Mouse (Mus musculus): ENCODE measurements at regions not wholly inside any gene's neighbourhood (a gene's known extent, or its start where the extent isn't known, plus 50 kb on each side); places are given as distances from the start of the nearest gene placed in this dataset.

DNA sequence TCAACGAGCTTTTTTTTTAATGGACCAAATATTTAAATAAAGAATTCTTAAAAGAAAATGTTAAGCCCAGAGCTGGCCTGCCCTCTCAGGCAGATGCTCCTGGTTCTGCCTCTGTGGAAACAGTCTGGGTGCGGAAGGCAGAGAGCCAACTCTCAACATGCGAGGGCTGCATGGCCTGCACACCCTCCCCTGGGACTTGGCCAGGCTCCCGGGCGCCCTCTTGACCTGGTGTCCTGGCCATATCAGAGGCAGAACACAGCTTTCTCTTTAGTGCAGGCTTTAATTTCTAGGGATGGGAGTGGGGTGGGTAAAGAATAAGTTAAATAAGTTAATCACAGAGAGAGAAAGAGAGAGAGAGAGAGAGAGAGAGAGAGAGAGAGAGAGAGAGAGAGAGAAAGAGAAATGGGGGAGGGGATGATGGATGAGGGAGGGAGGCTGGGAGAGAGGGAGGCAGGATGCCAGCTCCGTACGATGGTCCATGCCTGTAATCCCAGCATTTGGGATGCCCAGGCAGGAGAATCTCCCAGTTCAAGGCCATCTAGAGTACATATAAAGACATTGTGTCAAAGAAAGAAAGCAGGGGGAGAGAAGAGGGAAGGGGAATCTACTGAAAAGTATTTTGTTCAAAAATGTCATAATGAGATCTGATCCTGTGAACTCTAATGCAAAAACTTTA is 123.2 kb upstream of the Plekha5 start:
- peak; percentile 27 to 53 for DNase-seq (ENCODE audit: low spot score in 2 of 2)

DNA sequence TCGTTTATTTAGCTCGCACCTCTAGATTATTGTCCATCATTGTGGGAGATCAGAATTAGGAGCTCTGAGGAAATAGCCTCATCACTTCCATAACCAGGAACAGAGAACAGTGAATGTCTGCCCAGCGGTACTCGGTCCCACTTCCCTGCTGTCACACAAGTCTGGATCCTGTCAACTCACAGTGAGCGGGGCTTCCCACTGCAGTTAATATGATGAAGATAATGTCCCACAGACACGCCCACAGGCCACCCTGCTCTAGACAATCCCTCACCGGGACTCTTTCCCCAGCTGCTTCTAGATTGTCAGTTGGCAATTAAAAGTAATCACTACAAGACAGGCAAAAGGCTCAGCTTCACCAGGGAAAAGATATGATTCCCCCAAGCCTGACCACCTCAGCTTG is 124.2 kb upstream of the Plekha5 start:
- no peak for DNase-seq (ENCODE audit: low spot score in 2 of 2)

DNA sequence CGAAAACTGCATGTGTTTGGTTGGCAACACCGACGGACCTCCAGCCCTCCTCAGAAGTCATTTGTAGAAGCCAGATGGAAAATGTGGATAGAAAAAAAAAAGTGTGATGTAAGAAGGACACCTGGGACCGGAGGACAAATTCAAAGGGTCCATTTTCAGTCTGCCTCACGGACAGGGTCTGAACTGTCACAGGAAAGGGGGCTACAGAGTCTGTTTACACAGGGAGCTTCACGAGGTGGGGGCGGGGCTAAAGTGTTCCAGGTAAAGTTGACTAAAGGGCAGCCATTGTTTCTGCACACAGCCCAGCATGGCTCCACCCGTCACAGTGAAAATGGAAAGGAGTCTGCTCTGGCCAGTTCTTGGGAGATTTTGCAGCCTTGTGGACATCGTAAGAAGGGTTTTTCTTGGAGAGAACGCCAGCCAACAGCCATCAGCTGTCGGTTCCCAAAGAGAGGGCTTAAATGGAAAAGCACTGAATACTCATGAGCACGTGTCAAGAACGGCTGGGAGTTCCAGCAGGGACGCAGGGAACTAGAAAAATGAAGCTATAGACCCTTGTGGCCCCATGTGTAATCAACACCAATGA is 125.8 kb upstream of the Plekha5 start:
- DNase-seq (ENCODE audit: low spot score in 2 of 2), result no peak

DNA sequence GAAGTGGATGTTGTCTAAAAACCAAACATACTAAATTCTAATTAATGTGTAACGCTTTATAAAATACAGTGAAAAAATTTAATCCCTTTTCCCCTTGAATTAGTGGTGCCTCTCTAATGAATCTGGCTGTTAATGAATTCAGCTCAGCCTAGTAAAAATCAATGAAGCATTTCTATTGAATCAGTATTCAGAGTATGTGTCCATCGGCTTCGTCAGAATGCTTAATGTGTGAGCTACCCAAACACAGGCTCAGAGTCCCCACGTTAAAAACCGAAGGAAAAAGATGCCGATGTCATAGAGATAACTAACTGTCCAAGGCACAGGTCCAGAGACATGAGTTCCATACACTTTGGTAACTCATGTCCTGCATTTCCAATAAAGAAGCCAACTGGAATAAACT is 126.3 kb upstream of the Plekha5 start:
- no peak for DNase-seq (ENCODE audit: low spot score in 2 of 2)

DNA sequence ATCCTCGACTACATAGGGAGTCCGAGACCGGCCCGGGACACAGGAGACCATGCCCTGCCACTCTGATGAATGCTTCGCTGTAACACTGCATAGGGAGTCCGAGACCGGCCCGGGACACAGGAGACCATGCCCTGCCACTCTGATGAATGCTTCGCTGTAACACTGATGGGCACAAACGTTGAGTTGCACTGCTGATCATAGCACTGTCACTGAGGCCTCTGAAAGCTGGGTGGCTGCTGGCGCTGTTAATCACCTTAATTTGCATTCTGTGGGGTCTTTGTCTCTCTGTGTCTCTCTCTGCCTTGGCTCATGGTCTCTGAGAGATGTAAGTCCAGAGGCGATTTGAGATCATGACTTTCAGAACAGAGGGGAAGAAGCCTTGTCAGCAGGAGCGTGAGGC is 133.7 kb upstream of the Plekha5 start:
- no peak for DNase-seq (ENCODE audit: low spot score in 2 of 2)

DNA sequence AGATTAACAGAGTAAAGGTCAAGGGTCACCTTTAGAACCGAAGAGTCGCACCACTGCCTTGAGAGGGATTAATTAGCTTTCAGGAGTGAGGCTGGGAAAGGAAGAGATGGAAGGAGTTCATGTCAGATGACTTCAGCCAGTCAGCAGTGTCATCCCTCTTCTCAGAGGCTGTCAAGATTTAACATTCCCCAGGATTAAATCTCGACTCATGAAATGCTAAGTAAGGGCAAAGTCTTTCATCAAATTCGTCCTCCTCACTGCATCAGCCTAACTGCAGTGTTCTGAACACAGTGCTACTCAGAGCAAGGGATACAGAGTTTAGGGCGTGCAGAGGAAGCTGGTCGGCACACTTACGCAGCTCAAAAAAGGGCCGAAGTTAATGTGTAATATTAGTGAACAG is 135.1 kb upstream of the Plekha5 start:
- DNase-seq (ENCODE audit: low spot score in 2 of 2), result no peak

DNA sequence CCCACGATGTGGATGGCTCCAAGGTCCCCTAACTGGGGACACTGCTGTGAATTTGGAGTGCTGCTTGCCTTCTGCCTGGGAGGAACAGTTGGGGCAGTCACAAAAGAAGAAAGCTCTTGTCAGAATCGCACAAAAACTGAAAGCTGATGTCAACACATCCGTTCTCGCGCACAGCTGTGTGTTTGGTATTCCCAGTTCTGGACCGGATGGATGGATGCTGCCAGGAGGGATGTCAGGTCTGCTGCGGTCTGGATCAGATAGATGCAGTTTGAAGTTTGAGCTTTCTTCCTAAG is 141.6 kb upstream of the Plekha5 start:
- no peak for DNase-seq (ENCODE audit: low spot score in 2 of 2)

DNA sequence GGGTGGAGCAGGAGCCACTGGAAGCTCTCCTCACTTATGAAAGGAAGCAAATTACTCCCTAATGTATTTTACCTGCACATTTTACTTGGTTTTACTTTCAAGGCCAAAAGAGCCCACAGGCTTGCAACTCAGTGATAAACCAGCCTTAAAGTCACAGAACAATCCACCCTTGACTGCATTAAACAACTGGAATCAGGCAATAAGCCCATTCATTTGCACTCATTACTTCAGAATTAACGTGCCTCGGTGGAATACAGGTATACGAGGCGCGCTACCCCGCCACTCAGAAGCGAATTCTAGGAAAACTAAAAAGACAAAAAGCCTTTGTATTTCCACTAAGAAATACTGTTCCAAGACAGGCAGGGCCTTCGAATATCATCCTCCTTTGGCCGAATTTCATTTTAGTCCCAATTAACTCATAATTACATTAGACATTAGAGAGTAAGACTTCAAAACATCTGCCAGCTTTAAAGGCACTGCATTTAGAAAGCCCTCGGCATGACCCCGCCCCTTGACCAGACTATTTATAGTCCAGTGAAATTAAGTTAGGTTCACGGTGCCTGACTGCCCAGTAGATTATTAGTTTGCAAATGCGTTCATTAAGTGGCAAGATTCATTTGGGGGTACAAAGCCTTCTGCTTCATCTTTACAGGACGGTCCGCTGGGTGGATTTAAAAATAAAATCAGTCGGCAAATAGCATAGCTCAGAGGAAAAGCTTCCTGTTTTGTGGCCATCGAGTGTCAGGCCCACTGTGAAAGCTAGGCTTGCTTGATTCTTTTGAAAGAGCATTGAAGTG is 142.2 kb upstream of the Plekha5 start:
- DNase-seq (ENCODE audit: low spot score in 2 of 2), result no peak

- no peak for DNase-seq (ENCODE audit: low spot score in 2 of 2)
These were observed 142.9 kb upstream of the Plekha5 start for GRCm38 (mm10) chr6:140280817-140281475.

- no peak for DNase-seq (ENCODE audit: low spot score in 2 of 2)
These were observed 144.0 kb upstream of the Plekha5 start for GRCm38 (mm10) chr6:140279736-140280370.

GRCm38 (mm10) chr6:140278750-140279149 is 145.1 kb upstream of the Plekha5 start:
- no peak for DNase-seq (ENCODE audit: low spot score in 2 of 2)

- DNase-seq (ENCODE audit: low spot score in 2 of 2), result no peak
These were observed 153.3 kb upstream of the Plekha5 start for GRCm38 (mm10) chr6:140270592-140270991.

GRCm38 (mm10) chr6:140268315-140269070 is 155.4 kb upstream of the Plekha5 start:
- no peak for DNase-seq (ENCODE audit: low spot score in 2 of 2)

- no peak for DNase-seq (ENCODE audit: low spot score in 2 of 2)
These were observed 159.9 kb upstream of the Plekha5 start for GRCm38 (mm10) chr6:140263920-140264319.

DNA sequence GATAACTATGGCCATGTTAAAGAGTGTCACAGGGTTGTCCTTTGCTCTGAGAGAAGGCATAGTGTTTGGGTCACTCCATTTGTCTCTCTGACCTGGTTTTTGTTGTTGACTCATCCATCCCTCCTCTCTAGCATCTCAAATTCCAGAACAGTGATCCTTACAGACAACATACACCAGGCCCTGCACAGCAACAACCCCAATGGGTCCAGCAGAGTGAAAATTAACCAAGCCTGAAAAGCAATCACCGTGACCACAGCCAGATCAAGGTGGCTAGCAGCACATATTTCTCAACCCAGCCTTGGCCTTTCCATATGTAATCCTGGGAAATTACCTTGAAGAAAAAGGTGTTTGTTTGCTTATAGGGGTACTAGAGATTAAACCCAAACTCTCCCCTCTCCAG is 162.0 kb upstream of the Plekha5 start:
- DNase-seq (ENCODE audit: low spot score in 2 of 2), result no peak

GRCm38 (mm10) chr6:140258761-140259160 is 165.1 kb upstream of the Plekha5 start:
- no peak for DNase-seq (ENCODE audit: low spot score in 2 of 2)

DNA sequence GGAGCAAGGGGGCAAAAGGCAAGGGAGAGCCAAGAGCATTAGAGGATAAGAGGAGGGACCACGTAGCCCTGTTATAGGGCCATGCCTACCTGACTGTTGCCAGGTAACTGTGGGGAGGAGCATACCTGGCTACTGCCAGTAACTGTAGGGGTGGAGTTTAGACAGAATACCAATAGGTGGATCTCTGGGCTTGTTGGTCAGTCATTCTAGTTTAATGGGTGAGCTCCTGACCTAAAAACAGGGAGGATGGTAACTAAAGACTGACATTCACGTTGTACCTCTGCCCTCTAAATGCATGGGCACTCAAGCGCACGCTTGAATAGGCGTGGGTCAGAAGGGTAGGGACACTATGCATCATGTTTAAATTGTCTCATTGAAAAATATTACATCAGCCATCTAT is 165.8 kb upstream of the Plekha5 start:
- no peak for DNase-seq (ENCODE audit: low spot score in 2 of 2)

DNA sequence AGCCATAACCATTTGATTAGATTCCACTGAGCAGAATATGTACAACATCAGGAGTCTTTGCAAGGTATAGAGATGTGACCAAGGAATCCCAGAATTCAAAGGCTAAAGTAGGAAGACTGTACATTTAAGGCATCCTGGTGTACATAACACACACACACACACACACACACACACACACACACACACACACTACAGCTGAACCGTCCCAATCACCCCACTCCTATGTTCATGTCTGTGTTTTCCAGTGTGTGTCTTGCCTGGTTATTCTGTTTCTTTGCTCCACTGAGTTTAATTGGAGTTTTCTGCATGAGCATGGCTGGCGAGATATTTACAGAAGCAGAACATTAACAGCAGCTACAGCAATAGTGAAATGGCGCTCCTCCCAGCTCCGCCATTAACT is 172.3 kb upstream of the Plekha5 start:
- no peak for DNase-seq (ENCODE audit: low spot score in 2 of 2)

DNA sequence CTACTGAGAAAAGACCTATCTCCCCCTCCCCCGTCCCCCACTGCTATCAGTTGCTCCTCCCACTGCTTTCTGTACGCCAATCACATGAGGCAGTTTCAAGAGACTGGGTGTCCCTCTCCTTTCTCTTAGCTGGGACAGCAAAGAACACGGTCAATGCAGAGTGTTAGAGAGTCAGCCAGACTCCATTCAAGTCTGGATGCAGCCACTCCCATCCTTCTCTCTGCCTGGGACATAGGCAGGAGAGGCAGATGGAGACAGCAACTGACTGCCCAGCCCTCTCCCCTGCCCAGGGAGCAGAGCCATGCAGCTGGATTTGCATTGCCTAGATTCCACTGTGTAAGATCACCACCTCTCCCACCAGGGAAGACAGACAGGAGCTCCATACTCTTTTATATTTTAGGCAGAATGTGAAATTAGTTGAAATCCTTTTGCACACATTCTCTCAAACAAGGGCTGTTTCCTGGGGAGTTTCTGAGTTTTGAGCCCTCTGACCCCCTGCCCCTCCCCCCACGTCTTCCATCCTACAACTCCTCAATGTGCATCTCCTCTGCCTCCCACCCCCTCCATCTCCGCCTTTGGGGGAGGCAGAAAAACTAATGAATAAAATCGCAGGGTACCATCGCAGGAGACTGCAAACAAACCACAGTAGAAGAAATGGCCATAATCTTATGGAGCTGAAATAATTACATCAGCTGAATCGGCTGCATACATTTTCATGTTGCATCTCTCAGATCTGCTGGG is 180.3 kb upstream of the Plekha5 start:
- no peak for DNase-seq (ENCODE audit: low spot score in 2 of 2)

- no peak for DNase-seq (ENCODE audit: low spot score in 2 of 2)
These were observed 184.5 kb upstream of the Plekha5 start for GRCm38 (mm10) chr6:140239356-140239755.
